Mouse (Mus musculus) limb, embryonic 13.5 days (tissue): ENCODE data around the gene Kcne1. TPM values are rescaled to one million over a fixed set of nuclear protein-coding genes. Genes with fewer than 3 reads are reported as not detected.

ENCODE experiments used
- ATAC-seq: fragments of 200-750 bp; cut with Nextera tagmentation; 2 replicates; pipeline ENCODE4 v1.8.0; 2017; ENCODE audit warnings: low read depth, moderate number of reproducible peaks, moderate TSS enrichment; ENCODE audit not compliant: low FRiP score
- H3K27ac ChIP-seq: fragments of 300-500 bp; sonication (generic); 2 replicates; pipeline ENCODE4 v1.5.1; 2015; ENCODE audit warnings: inconsistent platforms, mild to moderate bottlenecking, moderate library complexity
- H3K27me3 ChIP-seq: fragments of 300-500 bp; sonication (generic); 2 replicates; pipeline ENCODE4 v1.6.1; 2015; ENCODE audit warnings: mild to moderate bottlenecking, inconsistent platforms
- H3K36me3 ChIP-seq: fragments of 300-500 bp; sonication (generic); 2 replicates; pipeline ENCODE4 v1.6.1; 2015; ENCODE audit warnings: inconsistent platforms, mild to moderate bottlenecking, moderate library complexity
- H3K4me1 ChIP-seq: fragments of 300-500 bp; sonication (generic); 2 replicates; pipeline ENCODE4 v1.6.1; 2015; ENCODE audit warnings: inconsistent platforms
- H3K4me2 ChIP-seq: fragments of 300-500 bp; sonication (generic); replicated peaks from 2 replicates; pipeline ENCODE4 v1.6.1; 2015; ENCODE audit warnings: inconsistent platforms, mild to moderate bottlenecking, moderate library complexity
- H3K4me3 ChIP-seq: fragments of 300-500 bp; sonication (generic); 2 replicates; pipeline ENCODE4 v1.5.1; 2015; ENCODE audit warnings: moderate library complexity, mild to moderate bottlenecking, inconsistent platforms
- H3K9ac ChIP-seq: fragments of 300-500 bp; sonication (generic); 2 replicates; pipeline ENCODE4 v1.6.1; 2015; ENCODE audit warnings: mild to moderate bottlenecking, inconsistent platforms
- H3K9me3 ChIP-seq: fragments of 300-500 bp; sonication (generic); 2 replicates; pipeline ENCODE4 v1.6.1; 2016; ENCODE audit warnings: inconsistent platforms
- whole genome bisulfite sequencing: fragments of 180-500 bp; shearing (Covaris S2); methylation state at CpG from one replicate; pipeline ENCODE4 v1.1.7; 2015; 5-methylcytosine and 5-hydroxymethylcytosine counted together
- polyA plus RNA-seq: library from polyadenylated mRNA; unstranded; fragments of >200 nt; fragmentation: Nextera tagmentation; extraction: Ambion mirVana; gene quantifications from 2 replicates; pipeline ENCODE4 v1.2.1, GENCODE M21; 2015

Gene Kcne1
- polyA plus RNA-seq, 1 experiment from 2014 or later = 0.17 TPM

- Histone ChIP-seq H3K9me3 (no peaks in the 10 kb centered on the region), H3K36me3 (no peaks in the 10 kb centered on the region), H3K27ac (no peak overlapping the region), H3K4me1 (peaks cover 15% of the 10 kb centered on the region), H3K27me3 (no peaks in the 10 kb centered on the region), H3K4me3 (no peak overlapping the region), H3K4me2 (no peak overlapping the region), H3K9ac (no peak overlapping the region)
- no peak for ATAC-seq
- 1% methylated on average over 2 of the region's 2 CpGs for WGBS
Measured at GRCm38 (mm10) chr16:92385062-92385461, 25.8 kb upstream of the Kcne1 start.

GRCm38 (mm10) chr16:92383412-92383811, 24.1 kb upstream of the Kcne1 start:
- H3K4me2 ChIP-seq = no peak overlapping the region
- no peaks in the 10 kb centered on the region for H3K27me3 ChIP-seq
- no peak for ATAC-seq
- H3K27ac ChIP-seq = no peak overlapping the region
- no peak overlapping the region for H3K4me3 ChIP-seq
- peaks cover 15% of the 10 kb centered on the region for H3K4me1 ChIP-seq
- no peaks in the 10 kb centered on the region for H3K36me3 ChIP-seq
- no peaks in the 10 kb centered on the region for H3K9me3 ChIP-seq
- no peak overlapping the region for H3K9ac ChIP-seq

GRCm38 (mm10) chr16:92382508-92382907, 23.2 kb upstream of the Kcne1 start:
- Histone ChIP-seq H3K27me3 (no peaks in the 10 kb centered on the region), H3K36me3 (no peaks in the 10 kb centered on the region), H3K9ac (no peak overlapping the region), H3K27ac (no peak overlapping the region), H3K9me3 (no peaks in the 10 kb centered on the region), H3K4me1 (peaks cover 15% of the 10 kb centered on the region), H3K4me2 (no peak overlapping the region), H3K4me3 (no peak overlapping the region)
- no peak for ATAC-seq
- 55% methylated on average over 6 of the region's 6 CpGs for WGBS

GRCm38 (mm10) chr16:92381092-92381491, 21.8 kb upstream of the Kcne1 start:
- Histone ChIP-seq H3K4me2 (no peak overlapping the region), H3K27ac (no peak overlapping the region), H3K9me3 (no peaks in the 10 kb centered on the region), H3K4me3 (no peak overlapping the region), H3K36me3 (no peaks in the 10 kb centered on the region), H3K4me1 (peaks cover 15% of the 10 kb centered on the region), H3K9ac (no peak overlapping the region), H3K27me3 (peaks cover under 1% of the 10 kb centered on the region; the same call in 1 of the 2 replicates)
- no peak for ATAC-seq
- 65% methylated on average over 6 of the region's 6 CpGs for whole genome bisulfite sequencing

GRCm38 (mm10) chr16:92376976-92377375, 17.7 kb upstream of the Kcne1 start:
- Histone ChIP-seq H3K9me3 (no peaks in the 10 kb centered on the region), H3K4me3 (no peak overlapping the region), H3K4me1 (peaks cover 10% of the 10 kb centered on the region), H3K36me3 (no peaks in the 10 kb centered on the region), H3K27me3 (peaks cover 4% of the 10 kb centered on the region; the same call in 1 of the 2 replicates), H3K9ac (no peak overlapping the region), H3K4me2 (no peak overlapping the region), H3K27ac (no peak overlapping the region)
- 93% methylated on average over 6 of the region's 6 CpGs for WGBS
- ATAC-seq = no peak

GRCm38 (mm10) chr16:92371623-92372022, 12.4 kb upstream of the Kcne1 start:
- no peaks in the 10 kb centered on the region for H3K9me3 ChIP-seq
- H3K27me3 ChIP-seq = peaks cover 11% of the 10 kb centered on the region
- no peak for ATAC-seq
- H3K9ac ChIP-seq = no peak overlapping the region
- no peaks in the 10 kb centered on the region for H3K36me3 ChIP-seq
- no peak overlapping the region for H3K4me3 ChIP-seq
- no peak overlapping the region for H3K27ac ChIP-seq
- H3K4me1 ChIP-seq = peaks cover 23% of the 10 kb centered on the region
- WGBS = 46% methylated on average over 5 of the region's 5 CpGs
- no peak overlapping the region for H3K4me2 ChIP-seq

- no peaks in the 10 kb centered on the region for H3K9me3 ChIP-seq
- peak; percentile 67; the same call in 1 of the 2 replicates for ATAC-seq
Measured at GRCm38 (mm10) chr16:92369260-92369659, 10.0 kb upstream of the Kcne1 start.

GRCm38 (mm10) chr16:92365477-92365876, 6.2 kb upstream of the Kcne1 start:
- no peak overlapping the region for H3K4me3 ChIP-seq
- H3K4me1 ChIP-seq = peaks cover 15% of the 10 kb centered on the region; the same call in 1 of the 2 replicates
- H3K9ac ChIP-seq = no peak overlapping the region
- H3K27ac ChIP-seq = no peak overlapping the region
- no peaks in the 10 kb centered on the region for H3K9me3 ChIP-seq
- H3K27me3 ChIP-seq = peaks cover 17% of the 10 kb centered on the region; the same call in 1 of the 2 replicates
- ATAC-seq = no peak; the same call in 1 of the 2 replicates
- 64% methylated on average over 7 of the region's 7 CpGs for WGBS
- no peaks in the 10 kb centered on the region for H3K36me3 ChIP-seq
- no peak overlapping the region for H3K4me2 ChIP-seq

More at GRCm38 (mm10) chr16:92369260-92369659, 10.0 kb upstream of the Kcne1 start:
- no peak overlapping the region for H3K9ac ChIP-seq
- H3K27ac ChIP-seq = no peak overlapping the region
- H3K4me3 ChIP-seq = no peak overlapping the region
- H3K4me2 ChIP-seq = no peak overlapping the region
- peaks cover 7% of the 10 kb centered on the region for H3K27me3 ChIP-seq
- WGBS = 34% methylated on average over 2 of the region's 2 CpGs
- peaks cover 29% of the 10 kb centered on the region for H3K4me1 ChIP-seq
- no peaks in the 10 kb centered on the region for H3K36me3 ChIP-seq

GRCm38 (mm10) chr16:92360711-92361110, 1.4 kb upstream of the Kcne1 start:
- ATAC-seq = no peak
- H3K9me3 ChIP-seq = no peaks in the 10 kb centered on the region
- peaks cover 42% of the 10 kb centered on the region for H3K27me3 ChIP-seq
- H3K4me1 ChIP-seq = peaks cover 30% of the 10 kb centered on the region
- 80% methylated on average over 7 of the region's 7 CpGs for WGBS
- H3K4me2 ChIP-seq = no peak overlapping the region
- no peak overlapping the region for H3K4me3 ChIP-seq
- H3K9ac ChIP-seq = no peak overlapping the region
- no peaks in the 10 kb centered on the region for H3K36me3 ChIP-seq
- H3K27ac ChIP-seq = no peak overlapping the region

GRCm38 (mm10) chr16:92358734-92359133, 534 bp downstream of the Kcne1 start:
- ATAC-seq = 0 out of 2 replicates have a peak, but pooled peaks have one; percentile 13
- WGBS = 17% methylated on average over 9 of the region's 9 CpGs
- Histone ChIP-seq H3K4me2 (peak overlapping the region; percentile 23), H3K9me3 (no peaks in the 10 kb centered on the region), H3K9ac (no peak overlapping the region), H3K4me3 (no peak overlapping the region), H3K27ac (no peak overlapping the region), H3K4me1 (peaks cover 40% of the 10 kb centered on the region), H3K36me3 (no peaks in the 10 kb centered on the region), H3K27me3 (peaks cover 48% of the 10 kb centered on the region)

GRCm38 (mm10) chr16:92357566-92357965, 1.7 kb downstream of the Kcne1 start:
- no peak overlapping the region for H3K4me2 ChIP-seq
- H3K36me3 ChIP-seq = no peaks in the 10 kb centered on the region
- H3K9me3 ChIP-seq = no peaks in the 10 kb centered on the region
- no peak for ATAC-seq
- H3K4me3 ChIP-seq = no peak overlapping the region
- WGBS = 71% methylated on average over 10 of the region's 10 CpGs
- H3K9ac ChIP-seq = no peak overlapping the region
- peaks cover 46% of the 10 kb centered on the region for H3K27me3 ChIP-seq
- peaks cover 45% of the 10 kb centered on the region for H3K4me1 ChIP-seq
- H3K27ac ChIP-seq = no peak overlapping the region

GRCm38 (mm10) chr16:92357023-92357422, 2.2 kb downstream of the Kcne1 start:
- Histone ChIP-seq H3K9me3 (no peaks in the 10 kb centered on the region), H3K9ac (no peak overlapping the region), H3K27ac (no peak overlapping the region), H3K36me3 (no peaks in the 10 kb centered on the region), H3K27me3 (peaks cover 41% of the 10 kb centered on the region), H3K4me1 (peaks cover 45% of the 10 kb centered on the region), H3K4me3 (no peak overlapping the region), H3K4me2 (no peak overlapping the region)
- no peak for ATAC-seq
- 79% methylated on average over 9 of the region's 9 CpGs for WGBS

- no peak overlapping the region for H3K27ac ChIP-seq
- H3K4me2 ChIP-seq = no peak overlapping the region
- peaks cover 45% of the 10 kb centered on the region for H3K4me1 ChIP-seq
- peaks cover 43% of the 10 kb centered on the region for H3K27me3 ChIP-seq
- no peak overlapping the region for H3K4me3 ChIP-seq
- 0 out of 2 replicates have a peak overlapping the region, but pooled peaks have one; percentile 8 for H3K9ac ChIP-seq
- H3K36me3 ChIP-seq = no peaks in the 10 kb centered on the region
- ATAC-seq = no peak
- H3K9me3 ChIP-seq = no peaks in the 10 kb centered on the region
- WGBS = 73% methylated on average over 11 of the region's 11 CpGs
Measured at GRCm38 (mm10) chr16:92355982-92356381, 3.3 kb downstream of the Kcne1 start.
